Mouse (Mus musculus) hindbrain, embryonic 16.5 days (tissue): ENCODE results near the gene Zdhhc16. TPM values are rescaled to one million over a fixed set of nuclear protein-coding genes. Genes with fewer than 3 reads are reported as not detected.
"Not testable (repeated sequence)": the region's sequence is repeated elsewhere in the genome, so short reads cannot be mapped to it uniquely, and the experiment has no call there.

Experiments used
- ATAC-seq: fragments of 200-750 bp; cut with Nextera tagmentation; 2 replicates; pipeline ENCODE4 v1.8.0; 2017; ENCODE audit warnings: moderate TSS enrichment, moderate library complexity
- H3K27ac ChIP-seq: fragments of 300-500 bp; sonication (generic); 2 replicates; pipeline ENCODE4 v1.5.1; 2014; ENCODE audit warnings: low read depth, mild to moderate bottlenecking, control low read depth, low read length, moderate library complexity
- H3K27me3 ChIP-seq: fragments of 300-500 bp; sonication (generic); replicated peaks from 2 replicates; pipeline ENCODE4 v1.6.1; 2014; ENCODE audit warnings: low read length; ENCODE audit not compliant: control insufficient read depth, insufficient read depth
- H3K36me3 ChIP-seq: fragments of 300-500 bp; sonication (generic); 2 replicates; pipeline ENCODE4 v1.6.1; 2014; ENCODE audit warnings: mild to moderate bottlenecking, low read length, moderate library complexity, mixed read lengths; ENCODE audit not compliant: control insufficient read depth, insufficient read depth
- H3K4me1 ChIP-seq: fragments of 300-500 bp; sonication (generic); 2 replicates; pipeline ENCODE4 v1.6.1; 2014; ENCODE audit warnings: low read depth, low read length; ENCODE audit not compliant: control insufficient read depth, insufficient read depth
- H3K4me2 ChIP-seq: fragments of 300-500 bp; sonication (generic); 2 replicates; pipeline ENCODE4 v1.6.1; 2014; ENCODE audit warnings: mild to moderate bottlenecking, low read length, control low read depth, moderate library complexity
- H3K4me3 ChIP-seq: fragments of 300-500 bp; sonication (generic); 2 replicates; pipeline ENCODE4 v1.5.1; 2014; ENCODE audit warnings: mild to moderate bottlenecking, low read length, control low read depth, moderate library complexity
- H3K9ac ChIP-seq: fragments of 300-500 bp; sonication (generic); 2 replicates; pipeline ENCODE4 v1.6.1; 2014; ENCODE audit warnings: low read depth, mild to moderate bottlenecking, control low read depth, low read length, moderate library complexity
- H3K9me3 ChIP-seq: fragments of 300-500 bp; sonication (generic); 2 replicates; pipeline ENCODE4 v1.6.1; 2014; ENCODE audit warnings: mild to moderate bottlenecking, low read length, moderate library complexity; ENCODE audit not compliant: control insufficient read depth
- WGBS: fragments of 180-500 bp; shearing (Covaris S2); extraction: QIAGEN DNeasy Blood & Tissue Kit; methylation state at CpG from one replicate; pipeline ENCODE4 v1.1.7; 2014; 5-methylcytosine and 5-hydroxymethylcytosine counted together
- polyA plus RNA-seq: library from polyadenylated mRNA; unstranded; fragments of >200 nt; fragmentation: Nextera tagmentation; extraction: Ambion mirVana; gene quantifications from 2 replicates; pipeline ENCODE4 v1.2.1, GENCODE M21; 2015

Zdhhc16 gene
- polyA plus RNA-seq, 1 experiment from 2014 or later, result 91.3 TPM

DNA sequence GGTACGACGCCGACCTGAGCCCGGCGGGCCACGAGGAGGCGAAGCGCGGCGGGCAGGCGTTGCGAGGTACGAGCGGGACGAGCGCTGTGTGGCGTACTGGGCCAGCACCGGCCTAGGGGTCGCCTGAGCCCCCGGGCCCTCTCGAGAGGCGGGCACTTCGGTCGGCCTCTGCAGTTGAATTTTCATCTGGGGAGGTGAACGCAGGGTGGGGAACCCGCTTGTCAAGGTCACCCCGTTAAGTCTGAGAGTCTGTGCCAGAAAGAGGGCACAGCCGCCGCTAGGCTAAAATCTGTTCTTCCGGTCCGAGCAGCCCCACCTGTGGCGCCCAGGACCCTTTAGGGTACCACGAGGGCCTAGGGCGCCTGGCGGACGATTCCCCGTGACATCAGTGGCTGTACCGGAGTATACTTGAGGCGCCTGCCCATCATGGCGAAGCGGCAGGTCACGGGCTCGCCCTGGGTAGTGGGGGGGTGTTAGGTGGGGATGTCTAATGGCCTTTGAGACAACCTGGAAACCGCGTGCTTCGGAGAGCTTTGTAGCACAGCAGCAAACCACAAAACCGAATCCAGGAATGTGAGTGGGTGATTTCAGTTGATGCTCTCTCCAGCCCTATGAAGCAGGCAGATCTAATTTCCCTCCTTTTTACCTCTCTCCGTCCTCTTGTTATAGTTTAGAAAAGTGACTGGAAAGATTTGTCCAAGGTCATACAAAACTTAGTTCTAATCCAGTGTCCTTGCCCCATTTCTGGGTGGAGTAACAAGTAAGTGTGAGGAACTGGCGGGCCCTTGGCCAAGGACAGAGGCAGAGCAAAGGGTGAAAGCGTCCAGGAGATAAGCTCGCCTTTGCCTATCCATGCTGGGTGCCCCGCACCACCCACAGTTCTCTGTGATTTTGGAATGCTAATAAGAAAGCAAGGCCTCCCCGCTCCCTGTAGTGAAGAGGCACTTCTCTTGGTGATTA, 20.9 kb upstream of the Zdhhc16 start:
- Histone ChIP-seq H3K9ac (peak overlapping the region; percentile 85), H3K36me3 (peaks cover 11% of the 10 kb centered on the region), H3K9me3 (no peaks in the 10 kb centered on the region), H3K27me3 (no peaks in the 10 kb centered on the region), H3K4me1 (peaks cover 17% of the 10 kb centered on the region), H3K27ac (peak overlapping the region; percentile 89), H3K4me2 (peak overlapping the region; percentile 83), H3K4me3 (peak overlapping the region; percentile 96)
- WGBS, result under 1% methylated on average over 45 of the region's 53 CpGs
- ATAC-seq, result peak; percentile 77

GRCm38 (mm10) chr19:41913774-41914591, 19.3 kb upstream of the Zdhhc16 start:
- ATAC-seq, result no peak
- Histone ChIP-seq H3K9ac (peak overlapping the region; percentile 85; the same call in 1 of the 2 replicates), H3K4me2 (peak overlapping the region; percentile 83), H3K36me3 (peaks cover 15% of the 10 kb centered on the region), H3K27me3 (no peaks in the 10 kb centered on the region), H3K4me1 (peaks cover 17% of the 10 kb centered on the region), H3K9me3 (no peaks in the 10 kb centered on the region), H3K27ac (no peak overlapping the region), H3K4me3 (peak overlapping the region; percentile 96)
- 41% methylated on average over 6 of the region's 6 CpGs for WGBS

GRCm38 (mm10) chr19:41914592-41914882, 18.7 kb upstream of the Zdhhc16 start:
- peaks cover 17% of the 10 kb centered on the region for H3K4me1 ChIP-seq
- not testable (repeated sequence) for H3K4me2 ChIP-seq

DNA sequence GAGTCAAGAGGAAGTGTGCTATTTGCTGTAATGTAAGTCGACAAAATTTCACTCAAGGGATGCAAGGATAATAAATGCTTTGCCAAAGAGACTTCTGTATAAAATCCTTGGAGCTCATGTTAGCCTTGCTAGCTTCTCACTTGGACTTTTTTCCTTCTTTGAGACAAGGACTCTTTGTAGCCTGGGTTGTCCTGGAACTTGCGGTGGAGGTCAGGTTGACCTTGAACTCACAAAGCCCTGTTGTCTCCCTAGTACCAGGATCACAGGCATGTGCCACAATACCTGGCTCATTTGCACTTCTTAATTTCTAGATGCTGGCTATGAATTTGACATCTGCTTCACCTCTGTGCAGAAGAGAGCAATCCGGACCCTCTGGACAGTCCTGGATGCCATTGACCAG, 18.0 kb upstream of the Zdhhc16 start:
- Histone ChIP-seq H3K4me2 (no peak overlapping the region), H3K4me3 (no peak overlapping the region), H3K9me3 (no peaks in the 10 kb centered on the region), H3K4me1 (peaks cover 17% of the 10 kb centered on the region), H3K27ac (no peak overlapping the region), H3K9ac (no peak overlapping the region), H3K27me3 (no peaks in the 10 kb centered on the region), H3K36me3 (peaks cover 22% of the 10 kb centered on the region)
- no peak for ATAC-seq
- WGBS, result 86% methylated on average over 3 of the region's 3 CpGs

More at GRCm38 (mm10) chr19:41914592-41914882, 18.7 kb upstream of the Zdhhc16 start:
- ATAC-seq, H3K27me3 ChIP-seq, H3K9me3 ChIP-seq, H3K9ac ChIP-seq, H3K27ac ChIP-seq, H3K4me3 ChIP-seq: not testable (repeated sequence)
- peaks cover 21% of the 10 kb centered on the region for H3K36me3 ChIP-seq

- WGBS, result 91% methylated on average over 4 of the region's 4 CpGs
- H3K9ac ChIP-seq, result no peak overlapping the region
- no peak overlapping the region for H3K27ac ChIP-seq
- H3K9me3 ChIP-seq, result no peaks in the 10 kb centered on the region
- no peak for ATAC-seq
- peaks cover 28% of the 10 kb centered on the region for H3K36me3 ChIP-seq
- H3K4me2 ChIP-seq, result no peak overlapping the region
- H3K27me3 ChIP-seq, result no peaks in the 10 kb centered on the region
- H3K4me3 ChIP-seq, result no peak overlapping the region
- H3K4me1 ChIP-seq, result peaks cover 17% of the 10 kb centered on the region
Observed at GRCm38 (mm10) chr19:41916853-41917252, 16.4 kb upstream of the Zdhhc16 start.

- no peaks in the 10 kb centered on the region for H3K27me3 ChIP-seq
- no peak overlapping the region for H3K27ac ChIP-seq
- no peaks in the 10 kb centered on the region for H3K9me3 ChIP-seq
- ATAC-seq, result no peak
- H3K36me3 ChIP-seq, result peaks cover 34% of the 10 kb centered on the region
- 85% methylated on average over 4 of the region's 4 CpGs for WGBS
- H3K4me2 ChIP-seq, result no peak overlapping the region
- no peak overlapping the region for H3K9ac ChIP-seq
- H3K4me3 ChIP-seq, result no peak overlapping the region
- no peaks in the 10 kb centered on the region; the same call in 1 of the 2 replicates for H3K4me1 ChIP-seq
Observed at GRCm38 (mm10) chr19:41919471-41919870, 13.8 kb upstream of the Zdhhc16 start.

- no peak overlapping the region for H3K4me2 ChIP-seq
- H3K4me1 ChIP-seq, result no peaks in the 10 kb centered on the region
- no peaks in the 10 kb centered on the region for H3K9me3 ChIP-seq
- 79% methylated on average over 5 of the region's 5 CpGs for WGBS
- no peaks in the 10 kb centered on the region for H3K27me3 ChIP-seq
- H3K9ac ChIP-seq, result no peak overlapping the region
- ATAC-seq, result no peak
- peaks cover 36% of the 10 kb centered on the region for H3K36me3 ChIP-seq
- no peak overlapping the region for H3K4me3 ChIP-seq
- no peak overlapping the region for H3K27ac ChIP-seq
Observed at GRCm38 (mm10) chr19:41920412-41921067, 12.7 kb upstream of the Zdhhc16 start.

DNA sequence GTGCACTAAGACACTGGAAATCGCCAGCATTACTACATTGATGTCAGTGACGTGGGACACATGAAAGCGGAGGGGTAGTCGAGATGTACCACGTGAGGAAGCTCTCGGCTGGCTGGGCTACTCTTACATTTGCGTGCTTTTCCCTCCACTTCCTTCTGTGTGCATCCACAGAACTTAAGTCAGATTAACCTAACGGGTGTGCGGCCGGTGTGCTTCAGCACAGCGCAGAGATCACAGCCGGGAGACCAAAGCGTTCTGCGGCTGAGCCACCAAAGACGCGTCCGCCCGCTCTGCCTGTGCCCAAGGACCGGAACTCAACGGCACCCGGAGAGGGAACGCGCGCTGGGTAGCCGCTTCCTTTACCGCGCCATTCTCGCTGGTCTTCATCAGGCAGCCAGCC, 594 bp upstream of the Zdhhc16 start:
- no peaks in the 10 kb centered on the region for H3K27me3 ChIP-seq
- ATAC-seq, result no peak; the same call in 1 of the 2 replicates
- peak overlapping the region; percentile 72 for H3K4me3 ChIP-seq
- under 1% methylated on average over 28 of the region's 28 CpGs for WGBS
- peak overlapping the region; percentile 63 for H3K27ac ChIP-seq
- H3K9me3 ChIP-seq, result no peaks in the 10 kb centered on the region
- H3K36me3 ChIP-seq, result peaks cover 8% of the 10 kb centered on the region; the same call in 1 of the 2 replicates
- H3K4me1 ChIP-seq, result peaks cover 18% of the 10 kb centered on the region
- peak overlapping the region; percentile 80 for H3K4me2 ChIP-seq
- peak overlapping the region; percentile 65 for H3K9ac ChIP-seq
